Mouse (Mus musculus): ENCODE measurements around the gene Lrrc59. TPM values are rescaled to one million over a fixed set of nuclear protein-coding genes. Genes with fewer than 3 reads are reported as not detected.

The Lrrc59 gene
- polyA plus RNA-seq, 1 experiment from 2014 or later, result 123 TPM

- peak; percentile 89 for ATAC-seq (replicated peaks; ENCODE audit: extremely low read depth, insufficient read depth, low FRiP score)
- Histone ChIP-seq H3K4me2 (ENCODE audit: low read depth, low read length) (peak within 1 kb of the TSS; percentile 81), H3K27ac (ENCODE audit: low read length) (peak within 1 kb of the TSS; percentile 40), H3K9ac (ENCODE audit: low read length) (peak within 1 kb of the TSS; percentile 78), H3K4me1 (ENCODE audit: control insufficient read depth, insufficient read depth, low read length) (peaks cover 6% of the 10 kb centered on the region), H3K27me3 (ENCODE audit: control insufficient read depth, insufficient read depth, low read length) (no peaks in the 10 kb centered on the region), H3K9me3 (replicated peaks; ENCODE audit: control insufficient read depth, low read length) (no peaks in the 10 kb centered on the region), H3K4me3 (ENCODE audit: low read length) (peak within 1 kb of the TSS; percentile 67), H3K36me3 (ENCODE audit: control insufficient read depth, insufficient read depth) (no peaks in the 10 kb centered on the region)
- WGBS, result 3% methylated on average over 45 of the region's 52 CpGs
Observed at GRCm38 (mm10) chr11:94601321-94602281, 28.0 kb upstream of the Lrrc59 start, which contains the start of gene Acsf2. Acsf2 (minus strand) TSS chr11:94601871.

- no peaks in the 10 kb centered on the region for H3K36me3 ChIP-seq (ENCODE audit: control insufficient read depth, insufficient read depth)
- H3K4me2 ChIP-seq (ENCODE audit: low read depth, low read length), result peak overlapping the region; percentile 81
- no peak for ATAC-seq (replicated peaks; ENCODE audit: extremely low read depth, insufficient read depth, low FRiP score)
- peak overlapping the region; percentile 67; the same call in 1 of the 2 replicates for H3K4me3 ChIP-seq (ENCODE audit: low read length)
- H3K4me1 ChIP-seq (ENCODE audit: control insufficient read depth, insufficient read depth, low read length), result peaks cover 6% of the 10 kb centered on the region
- no peak overlapping the region; the same call in 1 of the 2 replicates for H3K9ac ChIP-seq (ENCODE audit: low read length)
- no peaks in the 10 kb centered on the region for H3K9me3 ChIP-seq (replicated peaks; ENCODE audit: control insufficient read depth, low read length)
- WGBS, result 61% methylated on average over 11 of the region's 11 CpGs
- no peaks in the 10 kb centered on the region for H3K27me3 ChIP-seq (ENCODE audit: control insufficient read depth, insufficient read depth, low read length)
- peak overlapping the region; percentile 40 for H3K27ac ChIP-seq (ENCODE audit: low read length)
Observed at GRCm38 (mm10) chr11:94602356-94602955, 27.1 kb upstream of the Lrrc59 start.

GRCm38 (mm10) chr11:94610744-94611740 lies 18.5 kb upstream of the Lrrc59 start:
- H3K4me2 ChIP-seq (ENCODE audit: low read depth, low read length), result no peak overlapping the region
- no peaks in the 10 kb centered on the region for H3K4me1 ChIP-seq (ENCODE audit: control insufficient read depth, insufficient read depth, low read length)
- no peak for ATAC-seq (replicated peaks; ENCODE audit: extremely low read depth, insufficient read depth, low FRiP score)
- no peak overlapping the region for H3K4me3 ChIP-seq (ENCODE audit: low read length)
- H3K36me3 ChIP-seq (ENCODE audit: control insufficient read depth, insufficient read depth), result no peaks in the 10 kb centered on the region
- no peaks in the 10 kb centered on the region for H3K27me3 ChIP-seq (ENCODE audit: control insufficient read depth, insufficient read depth, low read length)
- H3K9ac ChIP-seq (ENCODE audit: low read length), result no peak overlapping the region
- H3K27ac ChIP-seq (ENCODE audit: low read length), result no peak overlapping the region
- WGBS, result 73% methylated on average over 4 of the region's 4 CpGs
- no peaks in the 10 kb centered on the region for H3K9me3 ChIP-seq (replicated peaks; ENCODE audit: control insufficient read depth, low read length)

- Histone ChIP-seq H3K9ac (ENCODE audit: low read length) (no peak overlapping the region), H3K36me3 (ENCODE audit: control insufficient read depth, insufficient read depth) (no peaks in the 10 kb centered on the region), H3K4me2 (ENCODE audit: low read depth, low read length) (no peak overlapping the region), H3K4me3 (ENCODE audit: low read length) (no peak overlapping the region), H3K27me3 (ENCODE audit: control insufficient read depth, insufficient read depth, low read length) (peaks cover 2% of the 10 kb centered on the region; the same call in 1 of the 2 replicates), H3K27ac (ENCODE audit: low read length) (no peak overlapping the region), H3K4me1 (ENCODE audit: control insufficient read depth, insufficient read depth, low read length) (no peaks in the 10 kb centered on the region), H3K9me3 (replicated peaks; ENCODE audit: control insufficient read depth, low read length) (0 out of 2 replicates have a peak, but pooled peaks cover 4% of the 10 kb centered on the region)
- no peak for ATAC-seq (replicated peaks; ENCODE audit: extremely low read depth, insufficient read depth, low FRiP score)
- WGBS, result 78% methylated on average over 4 of the region's 4 CpGs
Observed at GRCm38 (mm10) chr11:94614603-94615002, 15.0 kb upstream of the Lrrc59 start.

GRCm38 (mm10) chr11:94615494-94615893 lies 14.1 kb upstream of the Lrrc59 start:
- Histone ChIP-seq H3K9ac (ENCODE audit: low read length) (no peak overlapping the region), H3K4me3 (ENCODE audit: low read length) (no peak overlapping the region), H3K27me3 (ENCODE audit: control insufficient read depth, insufficient read depth, low read length) (peaks cover 2% of the 10 kb centered on the region; the same call in 1 of the 2 replicates), H3K36me3 (ENCODE audit: control insufficient read depth, insufficient read depth) (no peaks in the 10 kb centered on the region), H3K4me1 (ENCODE audit: control insufficient read depth, insufficient read depth, low read length) (no peaks in the 10 kb centered on the region), H3K27ac (ENCODE audit: low read length) (no peak overlapping the region), H3K9me3 (replicated peaks; ENCODE audit: control insufficient read depth, low read length) (0 out of 2 replicates have a peak, but pooled peaks cover 4% of the 10 kb centered on the region), H3K4me2 (ENCODE audit: low read depth, low read length) (no peak overlapping the region)
- 17% methylated on average over 4 of the region's 4 CpGs for WGBS
- ATAC-seq (replicated peaks; ENCODE audit: extremely low read depth, insufficient read depth, low FRiP score), result no peak

GRCm38 (mm10) chr11:94617646-94618045 lies 11.9 kb upstream of the Lrrc59 start:
- 82% methylated on average over 2 of the region's 2 CpGs for WGBS
- Histone ChIP-seq H3K27ac (ENCODE audit: low read length) (no peak overlapping the region), H3K36me3 (ENCODE audit: control insufficient read depth, insufficient read depth) (no peaks in the 10 kb centered on the region), H3K4me1 (ENCODE audit: control insufficient read depth, insufficient read depth, low read length) (no peaks in the 10 kb centered on the region), H3K9ac (ENCODE audit: low read length) (no peak overlapping the region), H3K27me3 (ENCODE audit: control insufficient read depth, insufficient read depth, low read length) (peaks cover 2% of the 10 kb centered on the region; the same call in 1 of the 2 replicates), H3K4me2 (ENCODE audit: low read depth, low read length) (no peak overlapping the region), H3K4me3 (ENCODE audit: low read length) (no peak overlapping the region), H3K9me3 (replicated peaks; ENCODE audit: control insufficient read depth, low read length) (0 out of 2 replicates have a peak, but pooled peaks cover 4% of the 10 kb centered on the region)
- ATAC-seq (replicated peaks; ENCODE audit: extremely low read depth, insufficient read depth, low FRiP score), result no peak

GRCm38 (mm10) chr11:94620766-94621457 lies 8.7 kb upstream of the Lrrc59 start:
- H3K36me3 ChIP-seq (ENCODE audit: control insufficient read depth, insufficient read depth), result no peaks in the 10 kb centered on the region
- no peak overlapping the region for H3K4me3 ChIP-seq (ENCODE audit: low read length)
- no peak overlapping the region for H3K9ac ChIP-seq (ENCODE audit: low read length)
- no peak for ATAC-seq (replicated peaks; ENCODE audit: extremely low read depth, insufficient read depth, low FRiP score)
- 0 out of 2 replicates have a peak, but pooled peaks cover 4% of the 10 kb centered on the region for H3K9me3 ChIP-seq (replicated peaks; ENCODE audit: control insufficient read depth, low read length)
- no peak overlapping the region for H3K4me2 ChIP-seq (ENCODE audit: low read depth, low read length)
- H3K27me3 ChIP-seq (ENCODE audit: control insufficient read depth, insufficient read depth, low read length), result peaks cover 2% of the 10 kb centered on the region; the same call in 1 of the 2 replicates
- H3K27ac ChIP-seq (ENCODE audit: low read length), result no peak overlapping the region
- WGBS, result 60% methylated on average over 6 of the region's 6 CpGs
- H3K4me1 ChIP-seq (ENCODE audit: control insufficient read depth, insufficient read depth, low read length), result no peaks in the 10 kb centered on the region

- H3K36me3 ChIP-seq (ENCODE audit: control insufficient read depth, insufficient read depth), result no peaks in the 10 kb centered on the region
- H3K9ac ChIP-seq (ENCODE audit: low read length), result no peak overlapping the region
- no peak overlapping the region for H3K4me2 ChIP-seq (ENCODE audit: low read depth, low read length)
- H3K27ac ChIP-seq (ENCODE audit: low read length), result no peak overlapping the region
- H3K4me1 ChIP-seq (ENCODE audit: control insufficient read depth, insufficient read depth, low read length), result no peaks in the 10 kb centered on the region
- H3K27me3 ChIP-seq (ENCODE audit: control insufficient read depth, insufficient read depth, low read length), result no peaks in the 10 kb centered on the region
- no peak overlapping the region for H3K4me3 ChIP-seq (ENCODE audit: low read length)
- ATAC-seq (replicated peaks; ENCODE audit: extremely low read depth, insufficient read depth, low FRiP score), result no peak
- 0 out of 2 replicates have a peak, but pooled peaks cover 4% of the 10 kb centered on the region for H3K9me3 ChIP-seq (replicated peaks; ENCODE audit: control insufficient read depth, low read length)
Observed at GRCm38 (mm10) chr11:94621458-94621852, 8.1 kb upstream of the Lrrc59 start.

Measured in heart, embryonic 16.5 days (tissue).